Mouse (Mus musculus): ENCODE data around the gene Coq2.

Coq2 gene

DNA sequence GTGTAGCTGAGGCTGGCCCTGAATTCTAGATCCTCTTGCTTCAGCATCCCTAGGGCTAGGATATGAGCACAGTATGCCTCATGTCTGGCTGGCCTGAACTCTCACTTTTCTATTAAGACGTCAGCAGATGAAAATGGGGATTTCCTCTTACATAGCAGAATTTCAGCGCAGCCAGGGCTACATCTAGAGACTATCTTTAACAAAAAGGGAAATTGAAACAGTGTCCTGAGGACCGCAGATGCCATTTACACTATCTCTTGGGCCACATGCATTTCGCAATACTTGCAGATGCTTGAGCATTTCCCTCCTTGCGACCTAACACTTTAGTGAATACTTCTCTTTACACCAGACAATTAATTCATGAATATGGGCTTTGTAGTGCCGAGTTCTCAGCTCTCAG lies 18.6 kb downstream of the Coq2 start:
- DNase-seq = no peak

- no peak for DNase-seq
Observed at GRCm38 (mm10) chr5:100652327-100652726, 22.6 kb downstream of the Coq2 start.

DNA sequence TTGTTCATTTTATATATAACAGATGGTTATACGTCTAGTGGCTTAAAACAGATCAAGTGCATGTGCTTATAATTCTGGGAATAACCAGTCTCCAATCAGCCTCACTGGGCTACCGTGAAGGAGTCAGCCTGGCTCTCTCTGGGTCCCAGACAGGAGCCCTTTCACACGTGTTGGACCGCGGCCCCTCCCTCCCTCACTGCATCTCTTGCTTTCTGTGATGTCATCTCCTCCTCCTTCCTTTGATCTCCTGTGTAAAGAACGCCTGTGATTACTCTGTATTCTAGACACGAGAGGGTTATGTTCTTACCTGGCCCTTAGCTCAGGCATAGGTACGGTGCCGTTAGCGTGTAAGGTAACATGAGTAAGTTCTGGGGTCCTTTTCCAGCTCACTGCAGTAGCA lies 23.5 kb downstream of the Coq2 start:
- no peak for DNase-seq

- DNase-seq = no peak
Observed at GRCm38 (mm10) chr5:100650969-100651368, 24.0 kb downstream of the Coq2 start.

DNA sequence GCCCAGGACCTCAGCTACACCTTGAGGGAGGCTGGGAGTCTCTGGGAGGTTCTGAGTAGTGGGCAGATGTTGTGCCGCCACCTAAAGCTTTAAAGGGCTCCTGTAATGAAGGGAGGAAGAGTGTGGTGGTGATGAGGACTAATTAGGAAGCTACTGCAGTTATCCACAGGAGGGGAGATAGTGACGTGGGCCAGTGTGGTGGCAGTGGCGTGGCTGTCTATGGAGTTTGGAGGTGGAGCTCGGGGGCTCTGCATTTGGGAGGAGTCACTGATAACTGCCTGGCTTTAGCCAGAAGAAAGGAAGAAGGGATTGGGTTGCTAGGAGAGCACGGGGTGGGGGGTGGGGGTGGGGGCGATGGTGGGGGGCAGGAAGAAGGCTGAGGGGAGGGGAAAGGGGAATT lies 26.4 kb downstream of the Coq2 start:
- no peak for DNase-seq

GRCm38 (mm10) chr5:100648046-100648445 lies 26.9 kb downstream of the Coq2 start:
- no peak for DNase-seq

DNA sequence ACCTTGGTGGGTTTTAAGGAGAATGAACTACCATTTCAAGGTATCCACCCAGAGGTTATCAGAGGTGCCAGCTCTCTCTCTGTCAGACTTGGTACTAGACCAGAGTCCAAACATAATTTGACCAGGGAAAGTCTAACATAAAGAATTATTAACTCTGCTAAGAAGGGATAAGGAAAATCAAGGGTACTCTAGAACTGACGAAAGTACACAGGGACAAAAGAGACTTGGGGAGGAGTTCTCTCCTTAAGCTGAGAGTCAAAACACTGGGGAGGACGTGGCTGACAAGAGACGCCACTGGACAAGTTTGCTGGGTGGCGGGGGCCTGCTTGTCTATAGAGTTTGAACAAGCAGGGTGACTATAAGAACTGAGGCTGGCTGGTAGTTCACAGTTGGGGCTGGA lies 28.4 kb downstream of the Coq2 start:
- no peak for DNase-seq

- no peak for DNase-seq
Observed at GRCm38 (mm10) chr5:100643991-100644535, 30.9 kb downstream of the Coq2 start.

- DNase-seq = peak; percentile 58
Observed at GRCm38 (mm10) chr5:100643253-100643990, 31.5 kb downstream of the Coq2 start.

DNA sequence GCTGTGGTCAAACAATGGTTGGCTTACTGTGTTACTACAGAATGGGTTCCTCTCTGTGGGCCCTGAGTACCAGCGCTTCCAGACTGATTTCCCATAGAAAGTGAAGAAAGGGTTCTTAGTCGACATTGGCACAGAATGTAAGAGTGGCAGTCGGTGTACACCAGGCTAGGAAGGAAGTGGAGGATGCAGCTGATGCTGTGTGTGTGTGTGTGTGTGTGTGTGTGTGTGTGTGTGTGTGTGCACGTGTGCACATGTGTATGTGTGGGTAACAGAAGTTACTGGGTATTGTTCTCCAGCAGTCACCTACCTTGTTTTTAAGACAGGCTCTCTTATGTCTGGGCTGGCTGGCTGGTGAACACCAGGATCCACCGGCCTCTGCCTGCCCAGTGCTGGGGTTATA lies 32.6 kb downstream of the Coq2 start:
- DNase-seq = no peak

- DNase-seq = no peak
Observed at GRCm38 (mm10) chr5:100638483-100638882, 36.5 kb downstream of the Coq2 start.

DNA sequence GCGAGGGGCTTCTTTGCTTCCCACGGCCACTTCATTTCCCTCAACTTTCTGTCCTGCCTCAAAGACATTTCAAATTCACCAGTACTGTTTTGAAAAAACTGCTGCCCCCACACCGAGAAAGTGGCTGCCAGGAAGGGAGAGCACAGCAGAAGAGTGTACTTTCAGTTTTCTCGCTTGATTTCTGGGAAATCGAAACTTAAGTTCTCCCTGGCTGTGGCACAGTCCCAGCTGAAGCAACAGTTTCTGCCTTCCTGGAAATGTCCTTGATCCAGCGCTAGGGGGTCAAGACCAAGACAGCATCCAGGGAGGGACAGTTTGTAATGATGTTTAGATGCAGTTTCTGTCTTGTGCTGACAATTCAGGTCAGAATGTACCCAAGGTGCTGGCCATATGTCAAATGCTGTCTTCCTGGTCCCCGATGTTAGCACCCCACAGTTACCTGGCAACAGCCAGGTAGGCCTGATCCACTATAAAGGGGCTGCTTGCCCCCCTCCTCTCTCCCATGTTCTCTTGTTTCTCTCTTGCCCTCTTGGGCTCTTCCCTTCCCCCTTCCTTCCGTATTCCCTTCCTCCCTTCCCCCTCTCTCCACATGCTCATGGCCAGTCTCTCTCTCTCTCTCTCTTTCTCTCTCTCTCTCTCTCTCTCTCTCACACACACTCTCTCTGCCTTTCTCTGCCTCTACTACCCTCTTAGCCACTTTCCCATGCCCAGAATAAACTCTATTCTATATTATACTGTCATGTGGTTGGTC lies 38.0 kb downstream of the Coq2 start:
- no peak for DNase-seq

DNA sequence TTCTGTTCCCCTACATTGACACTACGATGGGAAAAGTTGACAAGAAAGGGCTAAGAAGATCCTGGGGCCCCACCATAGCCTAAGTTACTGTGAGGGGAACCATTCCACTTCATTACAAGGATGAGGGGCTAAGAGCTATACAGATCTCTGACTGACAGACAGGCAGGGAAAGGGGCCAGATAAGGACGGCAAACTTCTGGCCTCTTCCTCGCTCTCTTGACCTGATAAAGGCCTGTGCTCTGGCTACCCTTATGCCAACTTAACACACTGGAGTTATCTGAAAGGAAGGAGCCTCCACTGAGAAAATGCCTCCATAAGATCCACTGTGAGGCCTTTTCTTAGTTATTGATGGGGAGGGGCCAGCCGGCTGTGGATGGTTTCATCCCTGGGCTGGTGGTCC lies 39.0 kb downstream of the Coq2 start:
- DNase-seq = no peak

- no peak for DNase-seq
Observed at GRCm38 (mm10) chr5:100634885-100635478, 40.0 kb downstream of the Coq2 start.

DNA sequence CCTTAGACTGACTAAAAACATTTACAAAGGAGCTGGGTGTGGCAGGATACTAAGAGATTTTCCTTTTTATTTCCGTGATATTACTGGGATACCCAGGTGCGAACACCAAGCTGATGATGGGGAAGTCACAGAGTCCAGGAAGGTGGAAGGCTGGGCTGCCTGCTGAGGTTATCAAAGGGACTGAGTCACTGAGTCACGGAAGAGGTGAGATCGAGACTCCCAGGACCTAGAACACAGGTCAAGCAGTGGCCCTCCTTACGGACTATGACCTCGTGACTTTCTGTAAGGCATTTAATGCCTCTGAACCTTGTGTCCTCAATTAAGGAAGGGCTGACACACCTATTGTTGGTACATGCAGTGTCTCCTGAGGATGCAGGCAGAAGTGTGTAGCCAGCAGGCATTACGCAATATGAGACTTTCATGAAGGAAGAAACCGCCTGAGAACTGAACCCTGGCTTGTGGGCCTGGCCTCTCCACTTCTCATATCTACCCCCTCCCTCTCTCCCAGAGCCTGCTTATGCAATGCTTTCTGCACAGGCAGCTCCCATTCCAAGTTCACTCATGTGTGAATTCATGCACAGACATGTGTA lies 42.3 kb downstream of the Coq2 start:
- peak; percentile 42 for DNase-seq

- DNase-seq = no peak
Observed at GRCm38 (mm10) chr5:100628807-100629206, 46.1 kb downstream of the Coq2 start.

GRCm38 (mm10) chr5:100626526-100626925 lies 48.4 kb downstream of the Coq2 start:
- DNase-seq = no peak

- no peak for DNase-seq
Observed at GRCm38 (mm10) chr5:100624743-100625360, 50.1 kb downstream of the Coq2 start.

DNA sequence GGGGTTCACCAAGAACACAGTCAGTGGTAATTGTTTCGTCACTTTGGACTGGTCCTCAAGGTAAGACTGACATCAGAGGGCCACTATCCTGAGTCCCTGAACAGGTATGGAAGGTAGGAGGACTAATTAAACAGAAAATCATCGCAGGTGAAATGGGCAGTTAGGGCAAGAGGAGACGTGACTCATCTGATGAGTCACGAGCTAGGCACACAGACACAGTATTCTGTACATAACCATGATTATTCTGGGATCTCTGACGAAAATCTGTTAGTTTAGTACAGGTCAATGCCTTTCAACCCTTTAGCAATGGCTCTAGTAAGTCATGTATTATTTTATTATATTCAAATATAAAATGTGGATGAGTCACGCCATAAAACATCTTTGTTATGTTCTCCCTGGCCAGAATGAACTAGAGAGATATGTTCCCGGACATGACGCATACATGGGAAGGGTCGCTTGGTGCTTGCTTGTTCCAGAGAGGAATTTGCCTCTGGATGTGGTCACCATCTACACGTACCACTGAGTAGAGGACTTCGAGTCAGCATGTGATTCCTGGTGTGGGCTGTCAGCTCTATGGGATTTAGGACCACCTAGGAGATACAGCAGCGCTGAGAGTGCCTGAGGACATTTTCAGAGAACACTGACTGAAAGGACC lies 52.3 kb downstream of the Coq2 start:
- DNase-seq = no peak

GRCm38 (mm10) chr5:100621876-100622508 lies 52.9 kb downstream of the Coq2 start:
- no peak for DNase-seq

DNA sequence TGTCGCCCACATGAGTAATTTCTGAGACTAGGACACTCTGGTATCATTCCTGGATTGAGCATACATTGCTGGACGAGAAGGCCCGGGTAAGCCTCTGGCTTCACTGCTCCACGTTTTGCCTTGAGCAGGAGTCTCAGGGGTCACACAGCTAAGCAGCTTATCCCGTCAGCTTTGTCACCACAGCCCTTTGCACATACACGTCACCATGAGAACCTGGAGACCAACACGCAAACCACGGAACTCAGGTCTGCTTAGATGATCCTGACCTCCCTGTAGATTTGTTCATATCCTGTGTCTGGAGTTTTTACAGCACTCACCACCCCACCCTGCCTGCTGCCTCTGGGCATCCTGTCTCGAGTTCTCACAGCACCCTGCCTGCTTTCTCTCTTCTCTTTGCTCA lies 54.0 kb downstream of the Coq2 start:
- no peak for DNase-seq

All from layer of hippocampus, adult 9-11 months (tissue).